Mouse (Mus musculus) right cerebral cortex, postnatal 14 days (tissue): ENCODE data around the gene Fancc.

ENCODE experiments used
- DNase-seq: peaks from one replicate; pipeline ENCODE4 v3.0.0; 2022

The Fancc gene

DNA sequence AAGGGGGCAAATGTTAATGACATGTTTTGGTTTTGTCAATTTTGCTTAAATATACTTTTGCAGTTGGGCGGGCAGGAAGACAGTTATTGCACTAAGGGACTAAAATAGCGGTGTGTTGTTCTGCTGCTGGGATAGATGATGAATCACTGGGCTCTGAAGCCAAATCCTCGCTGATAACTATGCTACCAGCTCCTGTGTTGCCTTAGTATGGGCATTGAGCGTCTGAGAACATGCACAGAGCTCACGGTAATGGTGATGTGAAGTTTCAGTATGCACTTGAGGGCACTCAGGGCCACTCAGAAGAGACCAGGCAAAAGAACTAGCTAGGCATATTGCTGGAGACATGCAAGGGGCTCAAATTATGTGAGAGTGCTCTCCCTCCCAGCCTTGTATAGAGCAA lies 256.2 kb downstream of the Fancc start:
- no peak for DNase-seq

GRCm38 (mm10) chr13:63239877-63240671 lies 257.0 kb downstream of the Fancc start:
- peak; percentile 72 for DNase-seq

DNA sequence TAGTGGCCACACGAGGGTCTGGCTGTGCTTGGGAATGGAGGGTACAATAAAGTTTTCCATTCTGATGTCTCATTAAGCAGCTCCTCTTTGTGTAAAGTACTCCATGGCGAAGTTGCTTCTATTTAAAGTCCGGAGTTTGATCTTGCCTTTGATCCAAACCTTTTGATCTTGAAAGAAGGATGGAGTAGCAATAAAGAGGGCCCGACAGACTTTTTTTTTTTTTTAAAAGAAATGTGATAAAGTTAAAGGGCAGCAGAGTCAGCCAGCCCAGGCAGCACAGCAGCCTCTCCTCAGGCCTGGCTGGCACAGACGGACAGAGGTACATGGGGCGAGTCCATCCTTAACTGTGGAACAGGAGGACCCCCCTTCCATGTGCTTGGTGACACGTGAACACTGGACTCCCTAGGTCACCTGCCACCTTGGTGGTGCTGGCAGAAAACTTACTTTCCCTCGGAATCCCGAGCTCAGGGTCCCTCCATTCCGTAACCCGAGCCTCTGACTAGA lies 257.7 kb downstream of the Fancc start:
- no peak for DNase-seq

- no peak for DNase-seq
Measured at GRCm38 (mm10) chr13:63238045-63238444, 259.0 kb downstream of the Fancc start.

DNA sequence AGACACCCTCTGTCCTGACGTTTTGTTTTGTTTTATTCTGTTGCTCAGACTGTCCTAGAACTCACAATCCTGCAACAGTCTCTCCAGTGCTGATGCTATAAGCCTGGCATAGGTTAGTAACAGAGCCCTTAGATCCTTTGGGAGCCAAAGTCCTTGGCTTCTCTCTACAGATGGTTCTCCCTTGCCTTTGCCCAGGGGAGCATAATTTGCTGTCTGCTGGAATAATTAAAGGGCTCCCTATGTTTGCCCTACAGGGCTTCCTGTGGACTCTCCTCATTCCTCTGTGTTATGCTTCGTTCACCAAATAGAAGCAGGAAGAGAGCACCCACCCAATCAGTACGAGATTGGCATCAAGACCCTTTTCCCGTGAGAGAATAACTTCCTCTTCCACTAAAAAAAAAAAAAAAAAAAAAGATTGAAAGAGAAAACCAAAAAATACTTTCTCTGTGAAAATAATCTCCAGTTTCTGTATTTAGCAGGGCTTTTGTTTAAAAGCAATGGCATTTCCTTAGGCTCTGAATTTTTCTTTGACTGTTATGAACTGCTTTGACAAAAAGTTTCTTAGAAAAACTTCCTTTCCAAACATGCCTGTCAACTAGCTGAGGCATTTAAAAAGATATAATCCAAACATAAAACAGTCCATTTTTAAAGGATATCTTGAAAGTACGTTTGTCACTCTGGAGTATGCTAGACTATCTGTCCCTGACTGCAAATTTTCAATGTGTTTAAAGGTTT lies 260.8 kb downstream of the Fancc start:
- DNase-seq = no peak

- DNase-seq = no peak
Measured at GRCm38 (mm10) chr13:63235551-63235950, 261.5 kb downstream of the Fancc start.
